Mouse (Mus musculus) midbrain, postnatal 0 days (tissue): ENCODE measurements at regions not wholly inside any gene's neighbourhood (a gene's known extent, or its start where the extent isn't known, plus 50 kb on each side); places are given as distances from the start of the nearest gene placed in this dataset.

Source experiments
- ATAC-seq: fragments of 200-750 bp; cut with Nextera tagmentation; 2 replicates; pipeline ENCODE4 v1.8.0; 2017; ENCODE audit warnings: moderate number of reproducible peaks, mild to moderate bottlenecking, moderate TSS enrichment, moderate library complexity; ENCODE audit not compliant: low FRiP score
- DNase-seq: peaks from one replicate; pipeline ENCODE4 v3.0.0-alpha.2; 2015; ENCODE audit warnings: low spot score
- H3K27ac ChIP-seq: fragments of 300-500 bp; sonication (generic); 2 replicates; pipeline ENCODE4 v1.5.1; 2014; ENCODE audit warnings: low read depth, mild to moderate bottlenecking, low read length, mixed read lengths
- H3K27me3 ChIP-seq: fragments of 300-500 bp; sonication (generic); 2 replicates; pipeline ENCODE4 v1.6.1; 2014; ENCODE audit warnings: low read length, control low read depth, mixed read lengths; ENCODE audit not compliant: insufficient read depth
- H3K36me3 ChIP-seq: fragments of 300-500 bp; sonication (generic); 2 replicates; pipeline ENCODE4 v1.6.1; 2014; ENCODE audit warnings: low read length, control low read depth, mixed read lengths; ENCODE audit not compliant: insufficient read depth
- H3K4me1 ChIP-seq: fragments of 300-500 bp; sonication (generic); 2 replicates; pipeline ENCODE4 v1.6.1; 2014; ENCODE audit warnings: mild to moderate bottlenecking, control low read depth, antibody characterized with exemption, low read length, mixed read lengths; ENCODE audit not compliant: insufficient read depth
- H3K4me2 ChIP-seq: fragments of 300-500 bp; sonication (generic); 2 replicates; pipeline ENCODE4 v1.6.1; 2014; ENCODE audit warnings: low read depth, mild to moderate bottlenecking, low read length, mixed read lengths; ENCODE audit not compliant: poor library complexity, severe bottlenecking
- H3K4me3 ChIP-seq: fragments of 300-500 bp; sonication (generic); 2 replicates; pipeline ENCODE4 v1.5.1; 2014; ENCODE audit warnings: low read depth, mild to moderate bottlenecking, low read length, moderate library complexity
- H3K9ac ChIP-seq: fragments of 300-500 bp; sonication (generic); replicated peaks from 2 replicates; pipeline ENCODE4 v1.6.1; 2014; ENCODE audit warnings: mild to moderate bottlenecking, low read length, moderate library complexity, mixed read lengths; ENCODE audit not compliant: poor library complexity, severe bottlenecking
- H3K9me3 ChIP-seq: fragments of 300-500 bp; sonication (generic); 2 replicates; pipeline ENCODE4 v1.6.1; 2016; ENCODE audit warnings: low read length, control low read depth
- CTCF ChIP-seq: IDR thresholded peaks from 2 replicates; pipeline ENCODE4 v1.5.1; 2016; ENCODE audit warnings: antibody characterized with exemption, mild to moderate bottlenecking
- WGBS: fragments of 180-500 bp; shearing (Covaris S2); extraction: QIAGEN DNeasy Blood & Tissue Kit; methylation state at CpG from one replicate; pipeline ENCODE4 v1.1.7; 2014; 5-methylcytosine and 5-hydroxymethylcytosine counted together

- ATAC-seq (no peak), DNase-seq (peak; percentile 12)
- Histone ChIP-seq H3K36me3 (no peaks in the 10 kb centered on the region), H3K9me3 (no peaks in the 10 kb centered on the region), H3K4me1 (no peaks in the 10 kb centered on the region), H3K27me3 (no peaks in the 10 kb centered on the region), H3K9ac (no peak overlapping the region), H3K4me2 (no peak overlapping the region), H3K4me3 (no peak overlapping the region), H3K27ac (no peak overlapping the region)
- 80% methylated on average over 6 of the region's 6 CpGs for WGBS
- TF ChIP-seq CTCF = no peak
These were observed 195.8 kb upstream of the Map3k7 start for GRCm38 (mm10) chr4:31768026-31768626.

- no peaks in the 10 kb centered on the region for H3K27me3 ChIP-seq
- WGBS = 91% methylated on average over 4 of the region's 4 CpGs
- no peak for ATAC-seq
- no peaks in the 10 kb centered on the region for H3K4me1 ChIP-seq
- no peak overlapping the region for H3K4me2 ChIP-seq
- H3K27ac ChIP-seq = no peak overlapping the region
- H3K9ac ChIP-seq = no peak overlapping the region
- H3K4me3 ChIP-seq = no peak overlapping the region
- DNase-seq = no peak
- no peaks in the 10 kb centered on the region for H3K36me3 ChIP-seq
- TF ChIP-seq CTCF = no peak
- H3K9me3 ChIP-seq = no peaks in the 10 kb centered on the region
These were observed 194.6 kb upstream of the Map3k7 start for GRCm38 (mm10) chr4:31769325-31769724.

GRCm38 (mm10) chr4:31786284-31786683, 177.6 kb upstream of the Map3k7 start:
- WGBS = 78% methylated on average over 1 of the region's 1 CpGs
- no peak for ATAC-seq
- Histone ChIP-seq H3K4me2 (no peak overlapping the region), H3K36me3 (no peaks in the 10 kb centered on the region), H3K9ac (no peak overlapping the region), H3K4me1 (no peaks in the 10 kb centered on the region), H3K9me3 (no peaks in the 10 kb centered on the region), H3K27me3 (no peaks in the 10 kb centered on the region), H3K27ac (no peak overlapping the region), H3K4me3 (no peak overlapping the region)
- DNase-seq = no peak
- peak; percentile 35; the same call in 1 of the 2 replicates for TF ChIP-seq CTCF

GRCm38 (mm10) chr4:31817574-31818240, 146.2 kb upstream of the Map3k7 start:
- no peak overlapping the region for H3K9ac ChIP-seq
- no peak overlapping the region for H3K4me3 ChIP-seq
- no peaks in the 10 kb centered on the region for H3K36me3 ChIP-seq
- TF ChIP-seq CTCF = no peak
- no peaks in the 10 kb centered on the region for H3K27me3 ChIP-seq
- ATAC-seq (no peak), DNase-seq (no peak)
- H3K9me3 ChIP-seq = no peaks in the 10 kb centered on the region
- no peak overlapping the region for H3K27ac ChIP-seq
- no peak overlapping the region for H3K4me2 ChIP-seq
- no peaks in the 10 kb centered on the region for H3K4me1 ChIP-seq
- 90% methylated on average over 3 of the region's 3 CpGs for WGBS

DNA sequence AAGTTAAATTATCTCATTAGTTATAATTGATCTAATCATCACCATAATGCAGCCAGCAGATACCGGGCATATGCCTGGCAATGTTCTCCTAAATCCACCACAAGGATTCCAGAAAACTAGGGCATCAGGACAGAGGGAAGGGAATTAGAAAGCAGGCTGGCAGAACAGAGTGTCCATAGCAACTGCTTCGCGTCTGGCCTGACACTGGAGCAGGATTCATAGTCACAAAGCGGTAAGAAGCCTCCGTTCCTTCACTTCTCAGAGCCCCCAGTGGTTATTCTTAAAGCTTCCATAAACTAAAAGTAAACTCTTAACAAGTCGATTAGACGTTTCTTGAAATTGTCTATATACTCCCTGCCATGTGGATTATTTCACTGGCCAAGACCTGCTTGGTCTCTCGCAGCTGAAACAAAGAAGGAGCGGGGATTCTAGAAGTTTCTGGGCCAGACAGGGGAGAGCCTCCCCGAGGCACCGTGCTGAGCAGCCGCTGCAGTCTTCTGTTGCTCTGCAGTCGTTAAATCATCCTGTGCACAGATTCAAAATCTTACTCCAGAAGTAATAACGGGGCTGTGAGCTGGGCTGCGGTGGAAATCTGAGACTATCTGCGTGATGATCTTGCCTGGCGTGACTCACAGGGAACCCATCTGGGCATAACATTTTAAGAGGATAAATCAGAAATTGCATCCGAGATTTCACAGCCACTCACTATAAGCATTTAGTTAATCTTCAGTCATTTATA, 144.2 kb upstream of the Map3k7 start:
- no peaks in the 10 kb centered on the region for H3K27me3 ChIP-seq
- DNase-seq = peak; percentile 36
- ATAC-seq = no peak
- no peaks in the 10 kb centered on the region for H3K4me1 ChIP-seq
- H3K4me2 ChIP-seq = no peak overlapping the region
- H3K4me3 ChIP-seq = no peak overlapping the region
- H3K9ac ChIP-seq = no peak overlapping the region
- 0 out of 2 replicates have a peak, but pooled peaks have one; percentile 12 for TF ChIP-seq CTCF
- H3K36me3 ChIP-seq = no peaks in the 10 kb centered on the region
- H3K9me3 ChIP-seq = no peaks in the 10 kb centered on the region
- 60% methylated on average over 18 of the region's 18 CpGs for WGBS
- H3K27ac ChIP-seq = no peak overlapping the region
